Mouse (Mus musculus): ENCODE data around the gene Slc6a6. TPM values are rescaled to one million over a fixed set of nuclear protein-coding genes. Genes with fewer than 3 reads are reported as not detected.

Gene Slc6a6
- total RNA-seq (2012; rRNA removed) (28.9 and 31.3 TPM in 2 replicates), total RNA-seq (2014; rRNA removed) (28.4 and 30.1 TPM in 2 replicates), polyA plus RNA-seq (2012; ENCODE audit: insufficient read length, low read depth) (42.6 and 56.0 TPM in 2 replicates)

GRCm38 (mm10) chr6:91683602-91684473 lies at the start of gene Slc6a6:
Slc6a6 (plus strand) TSS chr6:91684053.
- dilution Hi-C loops (cut with MboI; ENCODE audit: extremely low pct_ligation_motif_present, extremely low pct_unique_long_range_greater_than_20kb, low sequenced_read_pairs) (no loop called here), in situ Hi-C loops (cut with MboI; ENCODE audit: low pct_ligation_motif_present, low pct_unique_long_range_greater_than_20kb, low sequenced_read_pairs) (no loop called here)
- Histone ChIP-seq H3K4me2 (ENCODE audit: insufficient read depth, low read depth, poor library complexity, severe bottlenecking) (peak within 1 kb of the TSS; percentile 59), H3K9me3 (replicated peaks; ENCODE audit: low read length) (no peaks in the 10 kb centered on the region), H3K27me3 (replicated peaks) (no peaks in the 10 kb centered on the region), H3K36me3 (replicated peaks in 1 of 2; ENCODE audit: control insufficient read depth in 1 of 2, insufficient read depth in 1 of 2, low read length in 1 of 2) (peaks cover 0 to 19% of the 10 kb centered on the region in 2 experiments), H3K27ac (ENCODE audit: insufficient read depth, low read depth) (peak within 1 kb of the TSS; percentile 71), H3K4me3 (replicated peaks in 1 of 3; ENCODE audit: low read depth in 2 of 3, low read length in 2 of 3, poor library complexity in 1 of 3) (peak within 1 kb of the TSS; percentile 71 to 97 (median 94)), H3K4me1 (ENCODE audit: control insufficient read depth in 1 of 2, insufficient read depth in 2 of 2) (peaks cover 30 to 61% of the 10 kb centered on the region in 2 experiments), H3K79me2 (replicated peaks; ENCODE audit: control insufficient read depth, extremely low read depth, insufficient read depth, poor library complexity, severe bottlenecking) (peaks cover 9% of the 10 kb centered on the region), H3K9ac (ENCODE audit: insufficient read depth, low read depth) (peak within 1 kb of the TSS; percentile 89)
- DNase-seq (ENCODE audit: extremely low read depth), result peak; percentile 85
- no peak for TF ChIP-seq KAT2A (IDR thresholded peaks at IDR 0.05; ENCODE audit: insufficient replicate concordance, low read length)
- no peak; the same call in 1 of the 2 replicates for TF ChIP-seq ETS1 (conservative IDR thresholded peaks at IDR 0.05; ENCODE audit: low read depth, low read length)
- peak; percentile 66; the same call in 1 of the 2 replicates for TF ChIP-seq MYC (IDR thresholded peaks at IDR 0.05; ENCODE audit: low read depth, low read length)
- 0 out of 2 replicates have a peak, but pooled peaks have one; percentile 32 for TF ChIP-seq CHD2 (IDR thresholded peaks at IDR 0.05; ENCODE audit: low read length)
- peak; percentile 2; the same call in 1 of the 2 replicates for TF ChIP-seq RAD21 (IDR thresholded peaks at IDR 0.05; ENCODE audit: low read depth, low read length)
- no peak for TF ChIP-seq EP300 (IDR thresholded peaks at IDR 0.05; ENCODE audit: low read length)
- peak; percentile 83 for TF ChIP-seq BHLHE40 (IDR thresholded peaks at IDR 0.05; ENCODE audit: low read depth, low read length)
- TF ChIP-seq USF2 (conservative IDR thresholded peaks at IDR 0.05; ENCODE audit: low read depth, low read length), result no peak
- TF ChIP-seq JUN (IDR thresholded peaks at IDR 0.05; ENCODE audit: insufficient read depth, low read depth, low read length), result no peak
- TF ChIP-seq ZC3H11A (IDR thresholded peaks at IDR 0.05; ENCODE audit: low read depth, low read length), result no peak
- peak; percentile 69; the same call in 1 of the 2 replicates for TF ChIP-seq ZMIZ1 (IDR thresholded peaks at IDR 0.05; ENCODE audit: low read depth, low read length)
- no peak for TF ChIP-seq CHD1 (IDR thresholded peaks at IDR 0.05; ENCODE audit: low read depth, low read length)
- peak; percentile 79 for TF ChIP-seq NRF1 (IDR thresholded peaks at IDR 0.05; ENCODE audit: low read depth, low read length)
- TF ChIP-seq MAX (IDR thresholded peaks at IDR 0.05; ENCODE audit: low read length), result peak; percentile 65
- TF ChIP-seq HCFC1 (IDR thresholded peaks at IDR 0.05; ENCODE audit: low read depth, low read length), result no peak; the same call in 1 of the 2 replicates
- peak; percentile 84; the same call in 1 of the 2 replicates for TF ChIP-seq TBP (conservative IDR thresholded peaks at IDR 0.05; ENCODE audit: low read depth, low read length)
- TF ChIP-seq MAFK (IDR thresholded peaks at IDR 0.05; ENCODE audit: insufficient replicate concordance, low read length), result no peak
- peak; percentile 65; the same call in 1 of the 2 replicates for TF ChIP-seq UBTF (IDR thresholded peaks at IDR 0.05; ENCODE audit: low read depth, low read length)
- no peak for TF ChIP-seq PAX5 (IDR thresholded peaks at IDR 0.05; ENCODE audit: low read length)
- TF ChIP-seq SMC3 (IDR thresholded peaks at IDR 0.05; ENCODE audit: low read depth, low read length), result no peak
- TF ChIP-seq RCOR1 (conservative IDR thresholded peaks at IDR 0.05; ENCODE audit: low read depth, low read length), result no peak
- peak; percentile 66; the same call in 1 of the 2 replicates for TF ChIP-seq MEF2A (IDR thresholded peaks at IDR 0.05; ENCODE audit: borderline replicate concordance, low read depth, low read length)
- TF ChIP-seq ZKSCAN1 (IDR thresholded peaks at IDR 0.05; ENCODE audit: borderline replicate concordance, low read depth, low read length), result no peak
- no peak for TF ChIP-seq USF1 (IDR thresholded peaks at IDR 0.05; ENCODE audit: low read depth, low read length)
- TF ChIP-seq SIN3A (IDR thresholded peaks at IDR 0.05; ENCODE audit: low read length), result peak; percentile 84
- TF ChIP-seq ELF1 (IDR thresholded peaks at IDR 0.05; ENCODE audit: low read depth, low read length), result peak; percentile 42; the same call in 1 of the 2 replicates
- TF ChIP-seq MXI1 (IDR thresholded peaks at IDR 0.05; ENCODE audit: low read depth, low read length), result peak; percentile 73; the same call in 1 of the 2 replicates
- 0 out of 2 replicates have a peak, but pooled peaks have one; percentile 45 for TF ChIP-seq IRF4 (IDR thresholded peaks at IDR 0.05; ENCODE audit: low read depth, low read length)
- no peak for TF ChIP-seq POLR2AphosphoS2 (IDR thresholded peaks at IDR 0.05; ENCODE audit: low read depth, low read length)
- no peak for TF ChIP-seq ZNF384 (IDR thresholded peaks at IDR 0.05; ENCODE audit: low read depth, low read length)
- TF ChIP-seq MAZ (IDR thresholded peaks at IDR 0.05; ENCODE audit: low read depth, low read length), result no peak
- no peak; a peak in 1 of 4 replicates for TF ChIP-seq CTCF (conservative IDR thresholded peaks at IDR 0.05 in 1 of 2, IDR thresholded peaks at IDR 0.05 in 1 of 2; ENCODE audit: low read depth in 2 of 2, low read length in 2 of 2)
- TF ChIP-seq E2F4 (IDR thresholded peaks at IDR 0.05; ENCODE audit: insufficient replicate concordance, low read depth, low read length), result no peak
- peak; percentile 64; the same call in 1 of the 2 replicates for TF ChIP-seq TCF12 (IDR thresholded peaks at IDR 0.05; ENCODE audit: low read depth, low read length)
- no peak for TF ChIP-seq JUND (conservative IDR thresholded peaks at IDR 0.05; ENCODE audit: low read depth, low read length)
- TF ChIP-seq GABPA (IDR thresholded peaks at IDR 0.05; ENCODE audit: insufficient replicate concordance, low read depth, low read length), result no peak
- TF ChIP-seq POLR2A (IDR thresholded peaks at IDR 0.05; ENCODE audit: low read depth, low read length), result peak; percentile 83
